Comparison of ENCODE assay signal across 9 mouse cellular contexts in the genomic region with DNA sequence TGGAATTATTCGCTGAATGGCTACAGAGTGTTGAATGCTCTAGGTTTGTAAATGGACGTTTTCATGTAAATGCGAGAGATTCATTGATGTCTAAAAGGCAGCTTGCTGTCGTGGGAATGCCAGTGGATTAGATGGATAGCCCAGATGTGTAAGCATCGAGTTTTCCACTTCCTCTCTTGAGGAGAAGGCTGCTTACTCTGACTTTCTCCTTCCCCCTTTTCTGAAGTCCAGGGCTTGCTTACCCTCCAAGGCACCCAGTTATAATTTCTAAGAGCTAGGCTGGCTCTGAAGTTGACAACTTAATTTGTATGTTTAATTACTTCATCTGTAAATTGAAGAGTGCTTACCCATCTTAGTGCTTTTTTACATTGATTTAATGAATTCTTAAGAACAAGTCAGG. TPM values are rescaled to one million over a fixed set of nuclear protein-coding genes. Genes with fewer than 3 reads are reported as not detected.
A peak's percentile ranks its signal among the peaks of the same experiment; 100 is the strongest.
DNase-seq lines count a peak whose midpoint lies in the region; ATAC-seq and TF ChIP-seq lines count a peak whose summit lies in the region.
"Had no signal": no experiment of that assay in that cellular context is flagged by ENCODE, and none has a peak within 500 bp of the region (broad histone marks: within the 10 kb centered on the region; RNA-seq: fewer than 3 reads in every experiment).

No protein-coding gene starts in this region.

- 0 out of 2 replicates have a peak overlapping the region, but pooled peaks have one; percentile 98 for H3K27ac ChIP-seq in heart, embryonic 10.5 days
- H3K27ac ChIP-seq in heart, postnatal 0 days (ENCODE audit: low read depth) = peak overlapping the region; percentile 97; the same call in 1 of the 2 replicates
- H3K27ac ChIP-seq in midbrain, embryonic 11.5 days (ENCODE audit: low read depth, low read length) = no peak overlapping the region

- peaks cover 7% of the 10 kb centered on the region; the same call in 1 of the 2 replicates for H3K36me3 ChIP-seq in heart, embryonic 10.5 days
- no peaks in the 10 kb centered on the region for H3K36me3 ChIP-seq in heart, postnatal 0 days (replicated peaks; ENCODE audit: control insufficient read depth, insufficient read depth, low read length)
- H3K36me3 ChIP-seq in midbrain, embryonic 11.5 days (ENCODE audit: control insufficient read depth, insufficient read depth, low read length) = no peaks in the 10 kb centered on the region

- H3K27me3 ChIP-seq in heart, embryonic 10.5 days (ENCODE audit: insufficient read depth, poor library complexity, severe bottlenecking) = no peaks in the 10 kb centered on the region
- no peaks in the 10 kb centered on the region for H3K27me3 ChIP-seq in heart, postnatal 0 days (ENCODE audit: control insufficient read depth, insufficient read depth, low read length)
- no peaks in the 10 kb centered on the region for H3K27me3 ChIP-seq in midbrain, embryonic 11.5 days (ENCODE audit: control insufficient read depth, insufficient read depth, low read length)
- H3K27me3 ChIP-seq: Patski had no signal

- H3K9ac ChIP-seq in heart, postnatal 0 days (replicated peaks; ENCODE audit: low read depth, low read length) = peak overlapping the region; percentile 85
- peak overlapping the region; percentile 84 for H3K9ac ChIP-seq in midbrain, embryonic 11.5 days (ENCODE audit: low read length)

- DNase-seq in heart, embryonic 10.5 days (ENCODE audit: low spot score) = no peak
- DNase-seq in heart, adult 9 months (ENCODE audit: low spot score in 2 of 2) = no peak
- peak; percentile 9 for DNase-seq in Muller cell, postnatal 12 days (ENCODE audit: inconsistent ontology term)
- no peak for DNase-seq in heart, postnatal 0 days (ENCODE audit: low spot score)
- peak; percentile 75 for DNase-seq in midbrain, embryonic 11.5 days (ENCODE audit: low spot score, missing footprints)
- no peak for DNase-seq in spleen, postnatal 10 days (ENCODE audit: low spot score in 2 of 2)
- no peak for DNase-seq in cerebellum, adult 18-20 months
- no peak for DNase-seq in ovary, adult 18-20 months (ENCODE audit: low spot score)

- WGBS in heart, embryonic 10.5 days = 40% methylated on average over 5 of the region's 5 CpGs
- WGBS in heart, postnatal 0 days = 27% methylated on average over 5 of the region's 5 CpGs
- WGBS in midbrain, embryonic 11.5 days = 36% methylated on average over 5 of the region's 5 CpGs

- peak overlapping the region; percentile 79 for H3K4me2 ChIP-seq in heart, postnatal 0 days (ENCODE audit: low read depth, low read length)
- peak overlapping the region; percentile 70 for H3K4me2 ChIP-seq in midbrain, embryonic 11.5 days

- TF ChIP-seq EP300 in heart, postnatal 0 days (IDR thresholded peaks at IDR 0.05; ENCODE audit: low read depth) = no peak

- H3K4me1 ChIP-seq in heart, embryonic 10.5 days = peaks cover 12% of the 10 kb centered on the region
- peaks cover 22% of the 10 kb centered on the region for H3K4me1 ChIP-seq in heart, postnatal 0 days (ENCODE audit: control insufficient read depth, insufficient read depth)
- peaks cover 7% of the 10 kb centered on the region for H3K4me1 ChIP-seq in midbrain, embryonic 11.5 days (ENCODE audit: control insufficient read depth, insufficient read depth, low read length)

- no peak for TF ChIP-seq CTCF in heart, postnatal 0 days (IDR thresholded peaks at IDR 0.05; ENCODE audit: low read depth)

- ATAC-seq in heart, postnatal 0 days (ENCODE audit: insufficient read depth, low read depth) = no peak
- no peak for ATAC-seq in midbrain, embryonic 11.5 days (ENCODE audit: low FRiP score)

- H3K9me3 ChIP-seq in heart, embryonic 10.5 days = no peaks in the 10 kb centered on the region
- no peaks in the 10 kb centered on the region for H3K9me3 ChIP-seq in heart, postnatal 0 days (replicated peaks; ENCODE audit: control insufficient read depth, low read length)
- no peaks in the 10 kb centered on the region for H3K9me3 ChIP-seq in midbrain, embryonic 11.5 days (ENCODE audit: control insufficient read depth, low read length)

- peak overlapping the region; percentile 83 for H3K4me3 ChIP-seq in heart, embryonic 10.5 days
- H3K4me3 ChIP-seq in heart, postnatal 0 days (ENCODE audit: low read depth, low read length) = peak overlapping the region; percentile 72
- H3K4me3 ChIP-seq in midbrain, embryonic 11.5 days (ENCODE audit: low read depth, low read length) = peak overlapping the region; percentile 73

RNA-seq across cellular contexts. Expression of a gene that starts 1.3 kb away (rescaled TPM):
- polyA plus RNA-seq in heart, embryonic 10.5 days (2016; fragmentation: Nextera tagmentation; extraction: Ambion mirVana) = 68.5 and 69.0 TPM in 2 replicates
- 41.9 and 84.1 TPM in 2 replicates for total RNA-seq in heart, postnatal 0 days (2014; rRNA removed; ENCODE audit: low replicate concordance)
- polyA plus RNA-seq in heart, postnatal 0 days (2015; fragmentation: Nextera tagmentation; extraction: Ambion mirVana) = 56.5 and 63.4 TPM in 2 replicates
- polyA plus RNA-seq in midbrain, embryonic 11.5 days (2014; fragmentation: Nextera tagmentation; extraction: Ambion mirVana) = 72.1 and 76.8 TPM in 2 replicates

Comparison
In these comparisons a context has a peak if more than half of its experiments do, and no peak if none do; other contexts are left out.
1. DNase-seq: peak in Muller cell, postnatal 12 days (single experiment) and midbrain, embryonic 11.5 days (single experiment); none in heart, embryonic 10.5 days (single experiment), heart, adult 9 months (0 of 2), heart, postnatal 0 days (single experiment), spleen, postnatal 10 days (0 of 2), cerebellum, adult 18-20 months (0 of 2) and ovary, adult 18-20 months (single experiment).
2. Peak in every context shown above with its lines, with median percentiles within 50 percentile points of each other: H3K4me3 ChIP-seq.